Mouse (Mus musculus): ENCODE data around the gene Ripor1.
A peak's percentile ranks its signal among the peaks of the same experiment; 100 is the strongest.

DNA sequence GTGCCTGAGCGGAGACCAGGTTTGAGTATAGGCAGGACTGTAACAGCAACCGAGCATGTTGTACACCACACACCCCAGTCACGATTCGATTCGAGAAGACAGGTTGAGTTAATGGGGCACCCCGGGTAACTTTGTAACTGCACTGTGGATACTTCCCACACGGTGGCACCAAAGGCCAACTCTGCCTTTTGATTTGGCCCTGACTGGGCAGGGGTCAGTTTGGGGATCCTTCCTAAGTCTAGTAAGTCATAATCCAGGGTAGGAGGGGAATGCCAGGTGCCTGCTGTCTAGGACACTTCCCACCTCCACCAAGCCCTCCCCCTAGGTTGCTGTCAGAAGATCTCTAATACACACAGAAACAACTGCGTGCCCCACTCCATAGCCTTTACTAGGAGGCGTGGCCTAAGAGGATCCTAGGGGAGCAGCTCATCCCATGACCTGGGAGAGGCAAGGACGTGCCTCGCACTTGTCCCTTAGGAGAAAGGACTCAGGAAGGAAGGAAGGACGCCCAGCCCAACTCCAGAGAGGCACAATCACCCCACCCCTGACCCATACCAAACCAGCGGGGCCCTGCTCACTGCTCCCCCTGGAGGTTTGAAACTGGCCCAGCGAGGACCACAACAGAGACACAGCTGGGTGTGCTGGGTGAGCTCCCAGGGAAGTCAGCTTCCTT, 8.6 kb upstream of the Ripor1 start:
- TF ChIP-seq REST (IDR thresholded peaks at IDR 0.05; ENCODE audit: insufficient read depth, insufficient read length): no peak
- TF ChIP-seq CEBPB (IDR thresholded peaks at IDR 0.05; ENCODE audit: insufficient read depth, poor library complexity, severe bottlenecking): no peak
- no peak for TF ChIP-seq POLR2A (IDR thresholded peaks at IDR 0.05; ENCODE audit: insufficient read length, low read depth)
- TF ChIP-seq POLR2AphosphoS2 (IDR thresholded peaks at IDR 0.05; ENCODE audit: insufficient read length, low read depth): no peak
- TF ChIP-seq MAX (IDR thresholded peaks at IDR 0.05; ENCODE audit: low read depth): no peak
- peak in 1 of 3 experiments; percentile 36 for TF ChIP-seq MYOD1 (IDR thresholded peaks at IDR 0.05; ENCODE audit: control insufficient read depth in 1 of 3, insufficient read length in 2 of 3, low read depth in 2 of 3)
- TF ChIP-seq MYOG (IDR thresholded peaks at IDR 0.05; ENCODE audit: control insufficient read depth in 1 of 3, insufficient read depth in 1 of 3, insufficient read length in 2 of 3, low read depth in 2 of 3): peak in 1 of 3 experiments; percentile 42
- no peak for TF ChIP-seq TCF12 (IDR thresholded peaks at IDR 0.05; ENCODE audit: insufficient read depth, poor library complexity, severe bottlenecking)
- no peak for TF ChIP-seq E2F4 (IDR thresholded peaks at IDR 0.05; ENCODE audit: insufficient read depth)
- no peak for TF ChIP-seq TCF3 (IDR thresholded peaks at IDR 0.05; ENCODE audit: insufficient read length, low read depth)
